Comparison of ENCODE assay signal across 9 mouse cellular contexts in the genomic region with DNA sequence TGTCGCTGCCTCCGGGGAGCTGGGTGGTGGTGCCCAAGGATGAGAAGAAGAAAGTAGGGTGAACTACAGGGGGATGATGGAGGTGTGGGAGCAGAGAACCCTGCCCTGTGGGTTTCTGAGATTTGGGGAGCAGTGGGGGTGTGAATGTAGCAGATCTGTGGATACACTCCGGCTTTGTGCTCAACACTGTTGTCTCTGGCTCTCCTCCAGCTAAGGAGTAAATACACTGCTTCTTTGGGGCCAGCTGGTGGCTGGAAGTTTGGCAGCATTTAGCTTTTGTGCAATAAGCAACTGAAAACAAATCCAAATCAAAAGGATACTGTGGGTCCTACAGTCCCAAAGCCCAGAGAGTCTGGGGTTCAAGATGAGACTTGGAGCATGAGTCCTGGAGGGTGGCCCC. TPM values are rescaled to one million over a fixed set of nuclear protein-coding genes. Genes with fewer than 3 reads are reported as not detected.
DNase-seq lines count a peak whose midpoint lies in the region; ATAC-seq and TF ChIP-seq lines count a peak whose summit lies in the region.
"Had no signal": no experiment of that assay in that cellular context is flagged by ENCODE, and none has a peak within 500 bp of the region (broad histone marks: within the 10 kb centered on the region; RNA-seq: fewer than 3 reads in every experiment).

No protein-coding gene starts in this region.

- H3K9ac ChIP-seq in kidney, postnatal 0 days (ENCODE audit: low read depth, low read length), result no peak overlapping the region
- no peak overlapping the region for H3K9ac ChIP-seq in kidney, embryonic 14.5 days (ENCODE audit: low read depth, low read length)
- H3K9ac ChIP-seq in lung, embryonic 15.5 days, result no peak overlapping the region

- no peaks in the 10 kb centered on the region for H3K27me3 ChIP-seq in kidney, postnatal 0 days (ENCODE audit: insufficient read depth, low read length)
- H3K27me3 ChIP-seq in kidney, embryonic 14.5 days (ENCODE audit: control insufficient read depth, insufficient read depth, low read length), result peaks cover 4% of the 10 kb centered on the region; the same call in 1 of the 2 replicates
- H3K27me3 ChIP-seq in lung, embryonic 15.5 days, result no peaks in the 10 kb centered on the region; the same call in 1 of the 2 replicates

- H3K27ac ChIP-seq in kidney, postnatal 0 days, result no peak overlapping the region
- H3K27ac ChIP-seq in kidney, embryonic 14.5 days (ENCODE audit: low read depth, low read length), result no peak overlapping the region
- peak overlapping the region; percentile 57; the same call in 1 of the 2 replicates for H3K27ac ChIP-seq in lung, embryonic 15.5 days
- H3K27ac ChIP-seq: heart, adult 2 months had no signal

- H3K4me2 ChIP-seq in kidney, postnatal 0 days (ENCODE audit: low read length), result no peak overlapping the region
- H3K4me2 ChIP-seq in kidney, embryonic 14.5 days (replicated peaks; ENCODE audit: low read depth, low read length), result no peak overlapping the region
- H3K4me2 ChIP-seq in lung, embryonic 15.5 days, result no peak overlapping the region

- 0 out of 2 replicates have a peak, but pooled peaks cover under 1% of the 10 kb centered on the region for H3K4me1 ChIP-seq in kidney, postnatal 0 days (replicated peaks; ENCODE audit: insufficient read depth, low read length)
- no peaks in the 10 kb centered on the region for H3K4me1 ChIP-seq in kidney, embryonic 14.5 days (ENCODE audit: control insufficient read depth, insufficient read depth, low read length)
- peaks cover 9% of the 10 kb centered on the region for H3K4me1 ChIP-seq in lung, embryonic 15.5 days

- no peak overlapping the region for H3K4me3 ChIP-seq in kidney, postnatal 0 days (replicated peaks; ENCODE audit: low read depth, low read length)
- H3K4me3 ChIP-seq in kidney, embryonic 14.5 days (ENCODE audit: low read length), result no peak overlapping the region
- H3K4me3 ChIP-seq in lung, embryonic 15.5 days, result no peak overlapping the region
- H3K4me3 ChIP-seq: heart, adult 2 months had no signal

- DNase-seq in cerebellum, postnatal 25 days, result peak; percentile 37 to 49
- DNase-seq in cerebellum, postnatal 4 days (ENCODE audit: low spot score in 2 of 2), result no peak
- peak; percentile 73 for DNase-seq in kidney, postnatal 0 days (ENCODE audit: low spot score)
- peak; percentile 40 for DNase-seq in Muller cell, postnatal 12 days (ENCODE audit: inconsistent ontology term)
- DNase-seq in gastrocnemius, postnatal 4 days (ENCODE audit: low spot score in 2 of 2), result no peak
- no peak for DNase-seq in urinary bladder, adult 2 months (ENCODE audit: low spot score)

- 64% methylated on average over 3 of the region's 3 CpGs for WGBS in kidney, postnatal 0 days
- WGBS in kidney, embryonic 14.5 days, result 69% methylated on average over 3 of the region's 3 CpGs
- WGBS in lung, embryonic 15.5 days, result 52% methylated on average over 3 of the region's 3 CpGs

- H3K36me3 ChIP-seq in kidney, postnatal 0 days (ENCODE audit: insufficient read depth, low read length), result no peaks in the 10 kb centered on the region
- no peaks in the 10 kb centered on the region; the same call in 1 of the 2 replicates for H3K36me3 ChIP-seq in kidney, embryonic 14.5 days (ENCODE audit: control insufficient read depth, insufficient read depth, low read length)
- H3K36me3 ChIP-seq in lung, embryonic 15.5 days, result no peaks in the 10 kb centered on the region

- ATAC-seq in kidney, postnatal 0 days (replicated peaks; ENCODE audit: low FRiP score, low read depth), result no peak
- no peak for ATAC-seq in kidney, embryonic 14.5 days (ENCODE audit: low FRiP score, low TSS enrichment)
- ATAC-seq in lung, embryonic 15.5 days (ENCODE audit: borderline replicate concordance, extremely low read depth, low FRiP score, low TSS enrichment), result peak; percentile 25; the same call in 1 of the 2 replicates

- H3K9me3 ChIP-seq in kidney, postnatal 0 days (replicated peaks; ENCODE audit: low read length), result no peaks in the 10 kb centered on the region
- H3K9me3 ChIP-seq in kidney, embryonic 14.5 days (ENCODE audit: control insufficient read depth, low read length), result no peaks in the 10 kb centered on the region
- no peaks in the 10 kb centered on the region for H3K9me3 ChIP-seq in lung, embryonic 15.5 days

- TF ChIP-seq CTCF in kidney, postnatal 0 days (IDR thresholded peaks at IDR 0.05; ENCODE audit: low read depth), result no peak

RNA-seq across cellular contexts. Expression of gene Cep170b, which starts 6.3 kb away (rescaled TPM):
- polyA plus RNA-seq in kidney, postnatal 0 days (2015; fragmentation: Nextera tagmentation; extraction: Ambion mirVana), result 13.6 and 13.9 TPM in 2 replicates
- polyA plus RNA-seq in kidney, embryonic 14.5 days (2014; fragmentation: Nextera tagmentation; extraction: Ambion mirVana), result 11.5 and 15.1 TPM in 2 replicates
- polyA plus RNA-seq in lung, embryonic 15.5 days (2015; fragmentation: Nextera tagmentation; extraction: Ambion mirVana), result 18.6 and 20.8 TPM in 2 replicates
- 10 to 100 TPM; 10.2 to 11.4 TPM for total RNA-seq in gastrocnemius, postnatal 4 days (2021)
- 33.2 and 42.5 TPM in 2 replicates for polyA plus RNA-seq in urinary bladder, adult 2 months (2012; rRNA removed)

RNA-seq across cellular contexts. Expression of gene Zbtb42, which starts 35.4 kb away (rescaled TPM):
- 5.9 and 6.7 TPM in 2 replicates for polyA plus RNA-seq in kidney, postnatal 0 days (2015; fragmentation: Nextera tagmentation; extraction: Ambion mirVana)
- 3.8 and 5.7 TPM in 2 replicates for polyA plus RNA-seq in kidney, embryonic 14.5 days (2014; fragmentation: Nextera tagmentation; extraction: Ambion mirVana)
- polyA plus RNA-seq in lung, embryonic 15.5 days (2015; fragmentation: Nextera tagmentation; extraction: Ambion mirVana), result 11.4 TPM in 2 replicates
- 1 to 10 TPM; 2.2 to 3.1 TPM for total RNA-seq in gastrocnemius, postnatal 4 days (2021)
- polyA plus RNA-seq in urinary bladder, adult 2 months (2012; rRNA removed), result 18.0 and 20.5 TPM in 2 replicates

RNA-seq across cellular contexts. Expression of gene Akt1, which starts 39.3 kb away (rescaled TPM):
- polyA plus RNA-seq in kidney, postnatal 0 days (2015; fragmentation: Nextera tagmentation; extraction: Ambion mirVana), result 72.5 and 114 TPM in 2 replicates
- 50.8 and 58.5 TPM in 2 replicates for polyA plus RNA-seq in kidney, embryonic 14.5 days (2014; fragmentation: Nextera tagmentation; extraction: Ambion mirVana)
- 145 and 157 TPM in 2 replicates for polyA plus RNA-seq in lung, embryonic 15.5 days (2015; fragmentation: Nextera tagmentation; extraction: Ambion mirVana)
- 100 to 1,000 TPM; 258 to 259 TPM for total RNA-seq in gastrocnemius, postnatal 4 days (2021)
- polyA plus RNA-seq in urinary bladder, adult 2 months (2012; rRNA removed), result 149 and 150 TPM in 2 replicates

RNA-seq across cellular contexts. Expression of gene Pld4, which starts 46.5 kb away (rescaled TPM):
- polyA plus RNA-seq in kidney, postnatal 0 days (2015; fragmentation: Nextera tagmentation; extraction: Ambion mirVana), result 7.8 TPM in 2 replicates
- polyA plus RNA-seq in kidney, embryonic 14.5 days (2014; fragmentation: Nextera tagmentation; extraction: Ambion mirVana), result 4.8 and 7.8 TPM in 2 replicates
- polyA plus RNA-seq in lung, embryonic 15.5 days (2015; fragmentation: Nextera tagmentation; extraction: Ambion mirVana), result 12.7 and 17.9 TPM in 2 replicates
- total RNA-seq in gastrocnemius, postnatal 4 days (2021), result 10 to 100 TPM; 12.5 TPM
- 38.7 and 38.8 TPM in 2 replicates for polyA plus RNA-seq in urinary bladder, adult 2 months (2012; rRNA removed)

Comparison
In these comparisons a context has a peak if more than half of its experiments do, and no peak if none do; other contexts are left out.
1. DNase-seq: peak in cerebellum, postnatal 25 days (2 of 2), kidney, postnatal 0 days (single experiment) and Muller cell, postnatal 12 days (single experiment); none in cerebellum, postnatal 4 days (0 of 2), gastrocnemius, postnatal 4 days (0 of 2) and urinary bladder, adult 2 months (single experiment).